Mouse (Mus musculus) heart, adult 8-10 months (tissue): ENCODE results near the gene Nod2. TPM values are rescaled to one million over a fixed set of nuclear protein-coding genes. Genes with fewer than 3 reads are reported as not detected.

Experiments
- DNase-seq: peaks from one replicate; pipeline ENCODE4 v3.0.0; 2022; ENCODE audit warnings: low spot score
- total RNA-seq, 4 experiments: library from RNA; stranded (reverse); gene quantifications; 2 replicates each; pipeline ENCODE4 v1.2.4; 2022

The Nod2 gene
- total RNA-seq, 4 experiments from 2014 or later: 0.56 to 1.3 (median 0.68) TPM

- no peak for DNase-seq
These were observed 16.0 kb upstream of the Nod2 start for GRCm38 (mm10) chr8:88631081-88631480.

- peak; percentile 79 for DNase-seq
These were observed 13.8 kb upstream of the Nod2 start for GRCm38 (mm10) chr8:88633343-88633765.

GRCm38 (mm10) chr8:88635474-88636397, 11.4 kb upstream of the Nod2 start, which contains the start of gene Snx20:
Gene Snx20 (minus strand): TSS chr8:88636128.
- DNase-seq: peak; percentile 44

- no peak for DNase-seq
These were observed 9.8 kb upstream of the Nod2 start for GRCm38 (mm10) chr8:88637092-88638000.

GRCm38 (mm10) chr8:88638908-88639307, 8.2 kb upstream of the Nod2 start:
- DNase-seq: no peak

GRCm38 (mm10) chr8:88642734-88643564, 4.2 kb upstream of the Nod2 start:
- DNase-seq: no peak

- DNase-seq: no peak
These were observed 1.2 kb downstream of the Nod2 start for GRCm38 (mm10) chr8:88648322-88648721.

GRCm38 (mm10) chr8:88650016-88650708, 3.0 kb downstream of the Nod2 start:
- DNase-seq: no peak

- peak; percentile 51 for DNase-seq
These were observed 4.0 kb downstream of the Nod2 start for GRCm38 (mm10) chr8:88651122-88651521.

GRCm38 (mm10) chr8:88655334-88655733, 8.2 kb downstream of the Nod2 start:
- no peak for DNase-seq

- no peak for DNase-seq
These were observed 12.8 kb downstream of the Nod2 start for GRCm38 (mm10) chr8:88659873-88660272.

GRCm38 (mm10) chr8:88662401-88662821, 15.3 kb downstream of the Nod2 start:
- DNase-seq: peak; percentile 25

- DNase-seq: no peak
These were observed 17.0 kb downstream of the Nod2 start for GRCm38 (mm10) chr8:88664121-88664520.

GRCm38 (mm10) chr8:88664947-88665346, 17.8 kb downstream of the Nod2 start:
- DNase-seq: no peak

GRCm38 (mm10) chr8:88666435-88666834, 19.3 kb downstream of the Nod2 start:
- DNase-seq: peak; percentile 33

GRCm38 (mm10) chr8:88668400-88669086, 21.4 kb downstream of the Nod2 start:
- peak; percentile 48 for DNase-seq

GRCm38 (mm10) chr8:88670782-88671181, 23.7 kb downstream of the Nod2 start:
- no peak for DNase-seq

- DNase-seq: no peak
These were observed 24.5 kb downstream of the Nod2 start for GRCm38 (mm10) chr8:88671575-88671974.

GRCm38 (mm10) chr8:88673859-88674258, 26.7 kb downstream of the Nod2 start:
- DNase-seq: no peak
